Comparison of ENCODE assay signal across 8 mouse cellular contexts in the genomic region with DNA sequence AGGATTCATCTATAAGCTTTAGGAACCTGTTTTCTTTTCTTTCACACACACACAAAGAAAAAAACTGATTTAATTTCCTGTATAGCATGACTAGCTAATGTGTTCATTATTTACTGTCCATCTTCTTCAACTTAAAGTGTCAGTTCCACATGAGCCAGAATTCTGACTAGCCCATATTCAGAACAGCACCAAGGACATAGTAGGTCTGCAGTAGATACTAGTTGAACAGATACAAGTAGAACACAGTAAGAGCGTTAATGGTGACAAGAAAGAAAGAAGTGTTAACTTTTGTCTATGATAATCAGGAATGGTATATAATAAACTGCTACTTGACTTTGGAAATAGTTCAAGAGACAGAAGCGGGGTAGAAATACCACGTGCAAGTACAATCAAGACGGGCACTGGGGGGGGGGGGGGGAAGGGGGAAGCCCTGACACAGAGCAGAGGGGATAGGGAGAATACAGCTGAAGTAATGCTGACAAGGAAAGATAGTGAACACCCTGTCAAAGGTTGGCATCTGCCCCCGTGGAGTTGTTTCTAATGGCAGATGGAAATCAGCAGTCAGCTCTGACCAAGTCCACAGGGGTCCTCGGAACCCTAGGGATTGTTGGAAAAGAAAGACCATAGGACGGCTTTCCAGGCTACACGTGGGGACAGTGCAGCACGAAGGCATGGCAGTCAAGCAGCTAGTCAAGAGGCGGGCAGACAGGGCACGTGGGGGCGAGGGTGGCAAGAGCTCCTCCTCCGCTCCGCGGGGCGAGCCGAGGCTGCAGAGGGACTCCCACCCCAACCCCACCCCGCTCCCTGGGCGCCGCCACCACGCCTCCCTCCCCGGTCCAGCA. TPM values are rescaled to one million over a fixed set of nuclear protein-coding genes. Genes with fewer than 3 reads are reported as not detected.
A peak's percentile ranks its signal among the peaks of the same experiment; 100 is the strongest.
DNase-seq lines count a peak whose midpoint lies in the region; ATAC-seq and TF ChIP-seq lines count a peak whose summit lies in the region.

No protein-coding gene starts in this region.

- peak; percentile 20 to 29; a peak in 2 of 4 replicates for TF ChIP-seq EP300 in MEL (IDR thresholded peaks at IDR 0.05; ENCODE audit: low read depth in 1 of 2, low read length in 2 of 2)

- no peak for TF ChIP-seq CTCF in MEL (IDR thresholded peaks at IDR 0.05 in 2 of 3, conservative IDR thresholded peaks at IDR 0.05 in 1 of 3; ENCODE audit: control insufficient read depth in 1 of 3, insufficient read depth in 1 of 3, low read depth in 2 of 3, low read length in 3 of 3, poor library complexity in 1 of 3, severe bottlenecking in 1 of 3)

- no peaks in the 10 kb centered on the region for H3K9me3 ChIP-seq in heart, embryonic 10.5 days
- H3K9me3 ChIP-seq in MEL (replicated peaks; ENCODE audit: insufficient read depth, low read length), result no peaks in the 10 kb centered on the region
- no peaks in the 10 kb centered on the region for H3K9me3 ChIP-seq in hindbrain, embryonic 11.5 days (ENCODE audit: control insufficient read depth, low read length)
- H3K9me3 ChIP-seq in midbrain, embryonic 10.5 days (replicated peaks), result no peaks in the 10 kb centered on the region

- H3K4me3 ChIP-seq in heart, embryonic 10.5 days, result peak overlapping the region; percentile 72
- H3K4me3 ChIP-seq in MEL (ENCODE audit: control insufficient read depth in 1 of 2, insufficient read depth in 1 of 2, low read depth in 2 of 2, low read length in 2 of 2), result peak overlapping the region; percentile 90 to 98
- H3K4me3 ChIP-seq in hindbrain, embryonic 11.5 days (ENCODE audit: low read depth, low read length), result peak overlapping the region; percentile 62
- peak overlapping the region; percentile 78 for H3K4me3 ChIP-seq in midbrain, embryonic 10.5 days

- H3K27ac ChIP-seq in heart, embryonic 10.5 days, result peak overlapping the region; percentile 92
- peak overlapping the region; percentile 76 for H3K27ac ChIP-seq in MEL (ENCODE audit: control insufficient read depth, low read depth, low read length)
- H3K27ac ChIP-seq in hindbrain, embryonic 11.5 days (ENCODE audit: low read depth, low read length), result no peak overlapping the region
- H3K27ac ChIP-seq in midbrain, embryonic 10.5 days (replicated peaks), result peak overlapping the region; percentile 88

- H3K36me3 ChIP-seq in heart, embryonic 10.5 days, result no peaks in the 10 kb centered on the region
- peaks cover 0 to 11% of the 10 kb centered on the region in 2 experiments; a peak in 2 of 4 replicates for H3K36me3 ChIP-seq in MEL (ENCODE audit: control insufficient read depth in 1 of 2, insufficient read depth in 2 of 2, low read length in 2 of 2)
- H3K36me3 ChIP-seq in hindbrain, embryonic 11.5 days (ENCODE audit: control insufficient read depth, insufficient read depth, low read length), result no peaks in the 10 kb centered on the region
- H3K36me3 ChIP-seq in midbrain, embryonic 10.5 days, result no peaks in the 10 kb centered on the region; the same call in 1 of the 2 replicates

- no peak for TF ChIP-seq POLR2A in MEL (IDR thresholded peaks at IDR 0.05; ENCODE audit: control insufficient read depth in 1 of 2, insufficient read depth in 1 of 2, low read depth in 1 of 2, low read length in 2 of 2, poor library complexity in 1 of 2)

- no peaks in the 10 kb centered on the region for H3K27me3 ChIP-seq in heart, embryonic 10.5 days (ENCODE audit: insufficient read depth, poor library complexity, severe bottlenecking)
- H3K27me3 ChIP-seq in MEL (ENCODE audit: control insufficient read depth in 1 of 2, insufficient read depth in 2 of 2, low read length in 2 of 2), result no peaks in the 10 kb centered on the region
- H3K27me3 ChIP-seq in hindbrain, embryonic 11.5 days (ENCODE audit: control insufficient read depth, insufficient read depth, low read length), result no peaks in the 10 kb centered on the region
- no peaks in the 10 kb centered on the region for H3K27me3 ChIP-seq in midbrain, embryonic 10.5 days (ENCODE audit: low read depth, poor library complexity, severe bottlenecking)

- peak; percentile 91 for ATAC-seq in hindbrain, embryonic 11.5 days (ENCODE audit: low FRiP score)

- 9% methylated on average over 22 of the region's 22 CpGs for WGBS in heart, embryonic 10.5 days
- 15% methylated on average over 21 of the region's 22 CpGs for WGBS in hindbrain, embryonic 11.5 days
- WGBS in midbrain, embryonic 10.5 days, result 15% methylated on average over 22 of the region's 22 CpGs

- TF ChIP-seq RAD21 in MEL (IDR thresholded peaks at IDR 0.05; ENCODE audit: low read depth, low read length), result no peak

- peaks cover 4% of the 10 kb centered on the region for H3K4me1 ChIP-seq in heart, embryonic 10.5 days
- H3K4me1 ChIP-seq in MEL (ENCODE audit: control insufficient read depth in 1 of 2, insufficient read depth in 2 of 2, low read length in 2 of 2), result peaks cover 4 to 7% of the 10 kb centered on the region in 2 experiments; a peak in 3 of 4 replicates
- 0 out of 2 replicates have a peak, but pooled peaks cover 2% of the 10 kb centered on the region for H3K4me1 ChIP-seq in hindbrain, embryonic 11.5 days (replicated peaks; ENCODE audit: control insufficient read depth, insufficient read depth, low read length)
- peaks cover 11% of the 10 kb centered on the region for H3K4me1 ChIP-seq in midbrain, embryonic 10.5 days

- no peak for DNase-seq in heart, embryonic 10.5 days (ENCODE audit: low spot score)
- no peak for DNase-seq in heart, postnatal 4 days
- DNase-seq in MEL (ENCODE audit: low read depth, low spot score) (no peak), MN1 (ENCODE audit: low spot score) (no peak)
- no peak for DNase-seq in hindbrain, embryonic 11.5 days (ENCODE audit: low spot score)
- DNase-seq in midbrain, embryonic 10.5 days (ENCODE audit: low spot score), result no peak
- DNase-seq in embryo, embryonic 9.5 days (ENCODE audit: extremely low spot score), result no peak
- DNase-seq in urinary bladder, postnatal 36 days (ENCODE audit: low spot score in 2 of 2), result no peak

- peak overlapping the region; percentile 87 for H3K9ac ChIP-seq in MEL (ENCODE audit: control insufficient read depth, low read depth, low read length, poor library complexity, severe bottlenecking)
- peak overlapping the region; percentile 58 for H3K9ac ChIP-seq in hindbrain, embryonic 11.5 days (ENCODE audit: low read depth, low read length)

- peak overlapping the region; percentile 63 for H3K4me2 ChIP-seq in hindbrain, embryonic 11.5 days (replicated peaks; ENCODE audit: low read depth, low read length)

- peaks cover 15% of the 10 kb centered on the region for H3K79me2 ChIP-seq in MEL (ENCODE audit: control insufficient read depth, insufficient read depth, low read length, poor library complexity)

TF ChIP-seq in MEL, 35 proteins besides CTCF, POLR2A, EP300 and RAD21 (continues in another document):
- TF ChIP-seq MXI1 (IDR thresholded peaks at IDR 0.05; ENCODE audit: low read depth, low read length) (peak; percentile 99), RCOR1 (IDR thresholded peaks at IDR 0.05; ENCODE audit: low read depth, low read length) (no peak; the same call in 1 of the 2 replicates), MYC (IDR thresholded peaks at IDR 0.05; ENCODE audit: low read depth, low read length) (peak; percentile 99), HCFC1 (IDR thresholded peaks at IDR 0.05; ENCODE audit: low read depth, low read length) (no peak), MAZ (IDR thresholded peaks at IDR 0.05; ENCODE audit: low read depth, low read length) (0 out of 2 replicates have a peak, but pooled peaks have one; percentile 49), USF1 (IDR thresholded peaks at IDR 0.05; ENCODE audit: low read depth, low read length) (peak; percentile 87), MAX (IDR thresholded peaks at IDR 0.05; ENCODE audit: low read length) (peak; percentile 99), MEF2A (IDR thresholded peaks at IDR 0.05; ENCODE audit: extremely low read depth, insufficient replicate concordance, low read depth, low read length, poor library complexity, severe bottlenecking) (no peak), POLR2AphosphoS5 (IDR thresholded peaks at IDR 0.05; ENCODE audit: borderline replicate concordance, low read depth, low read length) (no peak), POLR2AphosphoS2 (IDR thresholded peaks at IDR 0.05; ENCODE audit: low read length) (no peak), KAT2A (conservative IDR thresholded peaks at IDR 0.05; ENCODE audit: low read depth, low read length) (no peak), BHLHE40 (IDR thresholded peaks at IDR 0.05; ENCODE audit: borderline replicate concordance, low read depth, low read length) (peak; percentile 63), ZC3H11A (IDR thresholded peaks at IDR 0.05; ENCODE audit: low read depth, low read length) (no peak), NELFE (IDR thresholded peaks at IDR 0.05; ENCODE audit: low read depth, low read length) (no peak), ETS1 (IDR thresholded peaks at IDR 0.05; ENCODE audit: low read depth, low read length) (peak; percentile 46)

RNA-seq across cellular contexts. Expression of a gene that starts 0.6 kb away (rescaled TPM):
- 7.5 and 8.9 TPM in 2 replicates for polyA plus RNA-seq in heart, embryonic 10.5 days (2016; fragmentation: Nextera tagmentation; extraction: Ambion mirVana)
- total RNA-seq in heart, postnatal 4 days (2021), result 1 to 10 TPM; 2.8 to 3.0 TPM
- total RNA-seq in MEL (2012; rRNA removed), result 40.1 and 40.6 TPM in 2 replicates
- 10 to 100 TPM; 33.2 to 51.2 TPM for polyA plus RNA-seq in MEL (2012; ENCODE audit: insufficient read depth in 1 of 2, insufficient read length in 2 of 2, low read depth in 1 of 2, low replicate concordance in 2 of 2, missing spikeins in 1 of 2)
- polyA plus RNA-seq in hindbrain, embryonic 11.5 days (2014; fragmentation: Nextera tagmentation; extraction: Ambion mirVana), result 9.0 and 10.7 TPM in 2 replicates
- 8.8 and 9.0 TPM in 2 replicates for polyA plus RNA-seq in midbrain, embryonic 10.5 days (2016; fragmentation: Nextera tagmentation; extraction: Ambion mirVana)

RNA-seq across cellular contexts. Expression of a gene that starts 0.7 kb away (rescaled TPM):
- 3.9 and 4.4 TPM in 2 replicates for polyA plus RNA-seq in heart, embryonic 10.5 days (2016; fragmentation: Nextera tagmentation; extraction: Ambion mirVana)
- 1 to 10 TPM; 5.6 to 6.5 TPM for total RNA-seq in heart, postnatal 4 days (2021)
- 6.7 and 7.5 TPM in 2 replicates for total RNA-seq in MEL (2012; rRNA removed)
- polyA plus RNA-seq in MEL (2012; ENCODE audit: insufficient read depth in 1 of 2, insufficient read length in 2 of 2, low read depth in 1 of 2, low replicate concordance in 2 of 2, missing spikeins in 1 of 2), result 1 to 10 TPM in 1 of 2 experiments, not detected in 1; 9.4 TPM
- 2.5 and 3.0 TPM in 2 replicates for polyA plus RNA-seq in hindbrain, embryonic 11.5 days (2014; fragmentation: Nextera tagmentation; extraction: Ambion mirVana)
- 2.4 and 3.3 TPM in 2 replicates for polyA plus RNA-seq in midbrain, embryonic 10.5 days (2016; fragmentation: Nextera tagmentation; extraction: Ambion mirVana)

RNA-seq across cellular contexts. Expression of a gene that starts 46.9 kb away (rescaled TPM):
- 57.1 and 61.5 TPM in 2 replicates for polyA plus RNA-seq in heart, embryonic 10.5 days (2016; fragmentation: Nextera tagmentation; extraction: Ambion mirVana)
- 10 to 100 TPM; 31.1 to 39.1 TPM for total RNA-seq in heart, postnatal 4 days (2021)
- total RNA-seq in MEL (2012; rRNA removed), result 20.0 and 26.4 TPM in 2 replicates
- polyA plus RNA-seq in MEL (2012; ENCODE audit: insufficient read depth in 1 of 2, insufficient read length in 2 of 2, low read depth in 1 of 2, low replicate concordance in 2 of 2, missing spikeins in 1 of 2), result 10 to 100 TPM; 37.1 to 64.1 TPM
- polyA plus RNA-seq in hindbrain, embryonic 11.5 days (2014; fragmentation: Nextera tagmentation; extraction: Ambion mirVana), result 113 and 115 TPM in 2 replicates
- polyA plus RNA-seq in midbrain, embryonic 10.5 days (2016; fragmentation: Nextera tagmentation; extraction: Ambion mirVana), result 91.0 and 104 TPM in 2 replicates
